Mouse (Mus musculus) cerebellum, adult 11 months (tissue): ENCODE measurements around the gene Mepce.
"Not testable (repeated sequence)": the region's sequence is repeated elsewhere in the genome, so short reads cannot be mapped to it uniquely, and the experiment has no call there.

Experiments used
- DNase-seq: peaks from one replicate; pipeline ENCODE4 v3.0.0; 2022

Gene Mepce

DNA sequence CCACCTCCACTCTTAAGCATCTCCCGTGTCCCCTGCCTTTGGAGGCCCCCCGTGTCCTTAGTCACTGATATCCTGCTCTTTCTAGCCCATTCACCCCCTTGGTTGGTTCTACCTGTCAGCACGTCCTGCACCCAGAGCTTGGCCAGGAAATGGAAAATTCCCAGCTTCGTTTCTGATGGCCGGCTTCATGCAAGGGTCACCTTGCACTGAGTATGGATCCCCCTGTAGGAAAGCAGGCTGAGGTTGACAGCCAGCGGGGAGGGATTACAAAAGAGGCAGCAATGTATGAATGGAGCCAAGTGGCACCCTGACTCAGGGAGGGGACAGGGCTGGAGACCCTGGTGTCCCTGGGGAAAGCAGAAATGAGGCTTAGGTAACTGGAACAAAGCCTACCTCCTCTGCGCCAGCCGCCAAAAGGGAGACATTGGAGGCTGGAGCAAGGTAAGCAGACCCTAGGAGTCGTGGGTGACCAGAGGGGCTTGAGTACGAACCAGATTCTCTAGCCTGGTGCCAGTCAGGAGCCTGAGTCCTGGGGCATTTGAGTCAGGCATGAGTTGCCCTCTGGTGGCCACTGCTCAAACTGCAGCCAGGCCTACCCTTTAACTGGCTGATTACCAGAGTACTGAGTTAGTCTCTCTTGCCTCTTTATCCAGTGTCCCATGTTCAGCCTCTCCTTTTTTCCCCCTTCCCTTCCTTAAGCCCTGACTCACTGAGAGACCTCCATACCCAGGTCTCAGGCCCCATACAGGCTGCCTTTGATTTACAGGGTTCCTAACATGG lies 30.4 kb downstream of the Mepce start:
- peak; percentile 85 for DNase-seq

DNA sequence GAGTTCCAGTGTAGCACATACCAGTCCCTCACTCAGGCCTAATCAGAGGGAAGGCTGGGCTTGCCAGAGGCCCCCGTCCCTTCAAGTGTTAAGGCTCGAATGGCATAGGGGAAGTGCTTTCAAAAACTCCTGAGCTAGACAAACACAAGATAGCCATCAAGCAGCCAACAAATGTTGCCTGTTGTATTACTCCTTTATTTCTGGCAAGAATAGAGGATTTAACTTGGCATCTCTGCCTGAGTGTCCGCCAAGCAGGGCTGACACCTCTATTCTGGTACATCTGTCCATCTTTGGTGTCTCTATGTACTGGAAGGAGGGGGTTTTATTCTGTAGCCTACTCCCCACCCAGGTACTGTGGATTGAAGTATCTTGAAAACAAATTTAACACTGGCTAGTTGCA lies 31.3 kb downstream of the Mepce start:
- DNase-seq, result no peak

DNA sequence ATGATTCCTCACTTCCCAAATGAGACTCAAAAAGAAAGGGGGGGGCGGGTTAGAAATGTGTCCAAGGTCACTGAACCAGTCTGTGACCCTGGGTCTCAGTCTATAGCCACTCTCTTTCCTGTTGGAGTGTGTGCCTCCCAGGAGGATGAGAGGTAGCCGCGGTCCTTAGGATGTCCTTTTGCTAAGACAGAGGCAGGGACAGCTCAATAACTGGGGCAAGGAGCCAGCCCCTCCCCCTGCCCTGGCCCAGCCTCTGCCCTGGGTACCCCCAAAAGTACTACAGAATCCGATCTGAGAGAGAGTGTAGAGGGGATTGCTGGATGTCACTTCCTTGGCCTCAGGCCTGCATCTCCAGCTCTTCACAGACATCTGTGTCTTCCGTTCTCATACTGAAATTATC lies 32.0 kb downstream of the Mepce start:
- DNase-seq, result no peak

- DNase-seq, result no peak
Measured at GRCm38 (mm10) chr5:137753111-137753832, 34.2 kb downstream of the Mepce start.

DNA sequence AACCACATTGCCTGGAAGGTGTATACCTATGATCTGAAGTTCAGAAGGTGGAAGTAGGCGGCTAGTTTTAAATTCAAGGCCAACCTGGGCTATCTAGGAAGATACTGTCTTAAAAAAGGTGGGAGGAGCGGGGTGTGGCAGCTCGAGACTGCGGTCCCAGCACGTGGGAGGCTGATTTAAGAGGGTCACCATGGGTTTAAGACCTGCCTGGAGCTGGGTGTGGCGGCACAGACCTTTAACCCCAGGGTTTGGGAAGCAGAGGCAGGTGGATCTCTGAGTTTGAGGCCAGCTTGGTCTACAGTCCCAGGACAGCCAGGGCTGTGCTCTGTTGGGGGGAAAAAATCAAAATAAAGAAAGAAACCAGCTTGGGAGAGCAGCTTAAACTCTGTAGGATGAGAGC lies 35.5 kb downstream of the Mepce start:
- no peak for DNase-seq

- no peak for DNase-seq
Measured at GRCm38 (mm10) chr5:137751221-137751887, 36.1 kb downstream of the Mepce start.

- not testable (repeated sequence) for DNase-seq
Measured at GRCm38 (mm10) chr5:137750212-137750611, 37.2 kb downstream of the Mepce start.

- no peak for DNase-seq
Measured at GRCm38 (mm10) chr5:137749196-137749836, 38.1 kb downstream of the Mepce start.

- DNase-seq, result no peak
Measured at GRCm38 (mm10) chr5:137748130-137748770, 39.2 kb downstream of the Mepce start.

DNA sequence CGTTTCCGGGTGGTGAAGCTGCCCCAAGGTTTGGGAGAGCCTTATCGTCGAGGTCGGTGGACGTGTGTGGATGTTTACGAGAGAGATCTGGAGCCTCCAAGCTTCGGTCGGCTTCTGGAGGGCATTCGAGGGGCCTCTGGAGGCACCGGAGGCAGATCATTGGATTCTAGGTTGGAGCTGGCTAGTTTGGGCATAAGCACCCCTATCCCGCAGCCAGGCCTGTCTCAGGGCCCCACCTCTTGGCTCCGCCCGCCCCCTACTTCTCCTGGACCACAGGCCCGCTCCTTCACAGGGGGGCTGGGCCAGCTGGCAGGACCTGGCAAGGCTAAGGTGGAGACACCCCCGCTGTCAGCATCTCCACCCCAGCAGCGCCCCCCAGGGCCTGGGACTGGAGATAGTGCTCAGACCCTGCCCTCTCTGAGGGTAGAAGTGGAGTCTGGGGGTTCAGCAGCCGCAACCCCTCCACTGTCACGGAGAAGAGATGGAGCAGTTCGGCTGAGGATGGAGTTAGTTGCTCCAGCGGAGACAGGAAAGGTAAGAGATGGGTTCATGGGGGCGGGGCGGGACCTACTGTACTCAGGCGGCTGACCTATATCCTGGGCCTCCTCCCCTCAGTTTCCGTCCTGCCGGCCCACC lies 40.0 kb downstream of the Mepce start:
- DNase-seq, result peak; percentile 66

DNA sequence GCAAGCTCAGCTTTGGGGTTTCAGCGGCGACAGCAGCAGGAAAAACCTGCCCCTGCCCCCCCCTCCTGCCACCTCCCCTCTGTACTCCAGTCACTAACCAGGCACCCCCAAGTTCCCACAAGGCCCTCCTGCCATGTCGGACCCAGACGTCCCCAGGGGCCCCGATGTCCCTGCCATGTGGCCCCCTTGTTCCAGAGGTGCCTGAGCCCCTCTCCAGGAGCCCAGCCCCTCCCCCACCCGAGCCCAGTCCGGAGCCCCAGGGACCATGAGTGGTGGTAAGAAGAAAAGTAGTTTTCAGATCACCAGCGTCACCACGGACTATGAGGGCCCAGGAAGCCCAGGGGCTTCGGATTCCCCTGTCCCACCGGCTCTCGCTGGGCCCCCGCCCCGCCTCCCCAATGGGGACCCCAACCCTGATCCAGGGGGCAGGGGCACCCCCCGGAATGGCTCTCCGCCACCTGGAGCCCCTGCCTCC lies 40.6 kb downstream of the Mepce start:
- no peak for DNase-seq

GRCm38 (mm10) chr5:137746282-137746850 lies 41.1 kb downstream of the Mepce start:
- no peak for DNase-seq

DNA sequence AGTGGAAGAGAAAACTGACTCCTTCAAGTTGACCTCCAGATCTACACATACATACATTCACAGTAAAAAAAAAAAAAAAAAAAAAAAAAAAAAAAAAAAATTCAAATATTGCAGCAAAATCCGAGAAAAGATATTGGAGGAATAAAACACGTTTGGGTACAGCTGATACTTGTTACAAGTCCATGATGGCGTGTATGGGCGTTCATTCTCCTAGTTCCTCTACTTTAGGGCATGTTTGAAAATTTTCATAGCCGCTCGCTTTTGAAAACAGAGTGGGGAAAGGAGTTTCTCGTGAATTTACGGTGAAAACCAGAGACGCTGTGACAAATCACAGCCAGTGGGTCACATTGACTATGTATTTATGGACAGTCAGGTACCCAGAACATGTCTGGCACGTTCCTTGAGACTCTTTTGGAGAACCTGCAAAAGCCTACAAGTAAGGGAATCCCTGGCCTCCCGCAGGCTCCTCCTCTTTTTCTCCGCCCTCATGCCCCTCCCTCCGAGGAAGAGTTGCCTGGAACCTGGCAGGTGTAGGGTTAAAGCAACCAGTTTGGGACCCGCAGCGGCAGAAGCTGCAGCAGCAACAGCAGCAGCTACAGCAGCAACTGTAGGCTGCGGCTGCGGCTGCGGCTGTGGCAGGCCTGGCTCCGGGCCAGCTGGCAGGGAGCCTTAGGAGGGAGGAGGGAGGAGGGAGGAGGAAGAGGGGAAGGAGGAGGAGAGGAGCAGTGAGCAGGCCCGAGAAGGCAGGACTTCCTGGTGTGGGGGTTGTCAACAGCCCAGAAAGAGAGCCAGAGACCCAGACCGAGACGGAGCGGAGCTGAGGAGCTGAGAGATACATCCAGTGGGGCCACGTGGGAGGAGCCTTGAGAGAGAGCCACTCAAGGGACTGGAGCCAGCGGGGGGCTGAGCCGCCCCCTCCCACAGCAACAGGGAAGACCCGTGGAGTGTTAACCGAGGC lies 42.0 kb downstream of the Mepce start, which contains the start of gene Tsc22d4:
Gene Tsc22d4 (plus strand): TSS at position 517 of the 958 bp plus-strand sequence.
- DNase-seq, result peak; percentile 82

GRCm38 (mm10) chr5:137744197-137744596 lies 43.3 kb downstream of the Mepce start:
- no peak for DNase-seq

DNA sequence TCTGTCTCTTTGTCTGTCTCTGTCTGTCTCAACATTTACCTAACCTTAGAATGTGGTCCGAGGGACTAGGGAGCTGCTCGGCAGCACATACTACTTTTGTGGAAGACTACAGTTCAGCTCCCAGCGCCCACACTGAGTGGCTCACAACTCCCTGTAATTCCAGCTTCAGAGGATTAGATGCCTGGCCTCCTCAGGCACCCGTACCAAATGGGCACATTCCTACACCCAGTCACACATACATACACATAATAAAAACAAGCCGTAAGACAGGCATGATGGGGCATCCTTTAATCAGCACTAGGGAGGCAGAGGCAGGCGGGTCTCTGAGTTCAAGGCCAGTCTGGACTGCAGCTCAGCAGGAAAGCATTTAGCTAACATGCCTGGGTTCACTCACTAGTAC lies 44.6 kb downstream of the Mepce start:
- DNase-seq, result no peak

GRCm38 (mm10) chr5:137742048-137742447 lies 45.4 kb downstream of the Mepce start:
- DNase-seq, result no peak

DNA sequence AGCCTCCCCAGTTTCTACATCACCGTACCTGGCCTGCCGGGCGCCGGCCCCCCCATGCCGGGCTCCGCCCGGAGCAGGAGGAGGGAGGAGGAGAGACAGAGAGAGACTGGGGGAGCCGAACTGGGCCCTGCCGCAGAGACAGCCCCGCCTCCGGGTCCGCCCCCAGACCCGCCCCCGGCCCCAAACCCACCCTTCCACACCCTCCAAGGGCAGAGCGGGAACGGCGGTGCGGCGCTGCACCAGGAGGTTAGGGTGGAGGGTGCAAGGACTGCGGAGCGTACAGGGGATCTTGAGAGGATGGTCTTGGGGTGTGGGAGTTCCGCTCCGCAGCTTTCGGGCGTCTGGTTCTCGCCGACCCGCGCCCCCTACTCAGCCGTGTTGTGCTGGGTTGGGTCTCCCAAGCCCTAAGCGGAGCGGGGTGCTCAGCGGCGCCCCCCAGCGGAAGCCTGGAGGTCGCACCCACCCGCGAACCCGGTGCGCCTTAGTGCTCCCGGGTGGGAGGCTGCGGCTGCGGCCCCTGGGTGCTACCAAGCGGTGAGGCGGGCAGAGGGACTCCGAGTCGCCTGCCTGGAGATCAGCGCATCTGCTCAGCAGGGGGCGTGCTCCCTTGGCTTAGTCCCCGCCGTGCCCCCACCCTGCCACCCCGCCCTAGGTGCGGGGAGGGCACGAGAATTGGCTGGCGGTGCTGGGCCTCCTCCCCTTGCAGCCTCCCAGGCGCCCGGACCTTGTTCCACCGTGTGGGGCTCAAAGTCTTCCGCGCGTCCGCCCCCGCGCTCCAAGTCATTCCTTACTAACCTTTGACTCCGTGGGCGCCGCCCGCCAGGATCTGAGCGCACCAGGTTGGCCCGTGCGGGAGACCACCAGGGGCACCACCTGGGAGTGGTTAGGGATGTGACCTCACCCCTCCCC lies 46.2 kb downstream of the Mepce start, which contains the start of gene Nyap1:
Gene Nyap1 (minus strand): TSS at position 585 of the 909 bp plus-strand sequence.
- DNase-seq, result peak; percentile 84

DNA sequence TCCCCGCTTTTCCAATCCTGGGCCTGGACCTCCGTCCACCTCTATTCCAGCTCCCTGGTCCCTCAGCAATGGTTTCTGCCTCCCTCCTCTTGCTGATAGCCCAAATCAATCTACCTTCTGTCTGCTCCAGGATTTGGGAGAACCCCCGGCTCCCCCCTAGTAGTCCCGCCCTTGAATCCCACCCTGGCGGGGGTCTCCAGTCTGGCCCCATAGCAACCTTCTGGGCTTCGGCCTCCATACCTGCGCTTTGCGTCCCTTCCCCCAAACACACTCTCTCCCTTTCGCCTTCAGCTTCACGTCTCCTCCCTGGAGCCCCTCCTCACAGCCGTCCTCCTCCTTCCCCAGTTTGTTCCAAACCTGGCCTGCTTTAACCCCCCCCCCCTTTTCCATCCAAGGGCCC lies 46.9 kb downstream of the Mepce start:
- DNase-seq, result no peak

DNA sequence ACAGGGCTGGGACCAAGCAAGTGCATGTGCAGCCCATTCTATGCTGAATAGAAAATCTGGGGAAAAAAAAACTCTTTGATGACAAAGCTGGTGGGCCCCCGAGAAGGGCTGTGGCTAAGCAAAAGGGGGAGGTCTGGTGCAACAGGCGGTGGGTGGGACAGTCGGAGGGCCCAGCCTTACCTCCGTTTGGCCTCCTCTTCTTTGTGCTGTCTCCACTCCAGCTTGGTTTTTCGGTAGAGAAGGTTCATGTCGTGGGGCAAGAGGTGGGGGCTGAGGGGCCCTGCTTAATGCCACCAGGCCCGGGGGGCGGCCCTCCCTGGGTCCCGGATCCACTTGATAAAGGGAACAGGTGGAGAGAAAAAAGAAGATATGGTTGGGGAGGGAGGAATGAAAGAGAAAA lies 48.0 kb downstream of the Mepce start:
- DNase-seq, result no peak
